Mouse (Mus musculus) midbrain, embryonic 11.5 days (tissue): Measurements from ENCODE around the gene Thsd4. TPM values are rescaled to one million over a fixed set of nuclear protein-coding genes. Genes with fewer than 3 reads are reported as not detected.

Experiments
- ATAC-seq: fragments of 200-750 bp; cut with Nextera tagmentation; 2 replicates; pipeline ENCODE4 v1.8.0; 2017; ENCODE audit warnings: moderate TSS enrichment, moderate library complexity; ENCODE audit not compliant: low FRiP score
- DNase-seq: peaks from one replicate; pipeline ENCODE4 v3.0.0; 2015; ENCODE audit warnings: low spot score; ENCODE audit errors: missing footprints
- H3K27ac ChIP-seq: fragments of 300-500 bp; sonication (generic); 2 replicates; pipeline ENCODE4 v1.5.1; 2014; ENCODE audit warnings: low read depth, low read length
- H3K27me3 ChIP-seq: fragments of 300-500 bp; sonication (generic); 2 replicates; pipeline ENCODE4 v1.6.1; 2014; ENCODE audit warnings: mild to moderate bottlenecking, low read length, moderate library complexity, mixed read lengths; ENCODE audit not compliant: control insufficient read depth, insufficient read depth
- H3K36me3 ChIP-seq: fragments of 300-500 bp; sonication (generic); 2 replicates; pipeline ENCODE4 v1.6.1; 2014; ENCODE audit warnings: mild to moderate bottlenecking, low read length, moderate library complexity, mixed read lengths; ENCODE audit not compliant: control insufficient read depth, insufficient read depth
- H3K4me1 ChIP-seq: fragments of 300-500 bp; sonication (generic); 2 replicates; pipeline ENCODE4 v1.6.1; 2014; ENCODE audit warnings: low read length; ENCODE audit not compliant: control insufficient read depth, insufficient read depth
- H3K4me2 ChIP-seq: fragments of 300-500 bp; sonication (generic); 2 replicates; pipeline ENCODE4 v1.6.1; 2014; ENCODE audit warnings: mild to moderate bottlenecking, moderate library complexity
- H3K4me3 ChIP-seq: fragments of 300-500 bp; sonication (generic); 2 replicates; pipeline ENCODE4 v1.5.1; 2014; ENCODE audit warnings: low read depth, low read length
- H3K9ac ChIP-seq: fragments of 300-500 bp; sonication (generic); 2 replicates; pipeline ENCODE4 v1.6.1; 2014; ENCODE audit warnings: low read length
- H3K9me3 ChIP-seq: fragments of 300-500 bp; sonication (generic); 2 replicates; pipeline ENCODE4 v1.6.1; 2016; ENCODE audit warnings: low read length; ENCODE audit not compliant: control insufficient read depth
- WGBS: fragments of 180-500 bp; shearing (Covaris S2); extraction: QIAGEN DNeasy Blood & Tissue Kit; methylation state at CpG from one replicate; pipeline ENCODE4 v1.1.7; 2014; 5-methylcytosine and 5-hydroxymethylcytosine counted together
- polyA plus RNA-seq: library from polyadenylated mRNA; unstranded; fragments of >200 nt; fragmentation: Nextera tagmentation; extraction: Ambion mirVana; gene quantifications from 2 replicates; pipeline ENCODE4 v1.2.1, GENCODE M21; 2014

Gene Thsd4
- polyA plus RNA-seq = 6.3 and 6.4 TPM in 2 replicates

- Histone ChIP-seq H3K27me3 (peaks cover 19% of the 10 kb centered on the region), H3K9me3 (no peaks in the 10 kb centered on the region), H3K36me3 (no peaks in the 10 kb centered on the region), H3K4me3 (peak within 1 kb of the TSS; percentile 54), H3K4me2 (peak within 1 kb of the TSS; percentile 82), H3K9ac (peak within 1 kb of the TSS; percentile 72), H3K4me1 (peaks cover 27% of the 10 kb centered on the region), H3K27ac (no peak within 1 kb of the TSS)
- ATAC-seq (peak; percentile 77), DNase-seq (peak; percentile 95)
- WGBS = under 1% methylated on average over 43 of the region's 51 CpGs
Measured at GRCm38 (mm10) chr9:60521806-60522264, at the start of gene Thsd4. TSS of gene Thsd4 (minus strand) at chr9:60522046.

GRCm38 (mm10) chr9:60571041-60571440 lies 49.2 kb upstream of the Thsd4 start:
- WGBS = 83% methylated on average over 4 of the region's 4 CpGs

GRCm38 (mm10) chr9:60569366-60569765 lies 47.5 kb upstream of the Thsd4 start:
- Histone ChIP-seq H3K36me3 (no peaks in the 10 kb centered on the region), H3K9ac (no peak overlapping the region), H3K27me3 (no peaks in the 10 kb centered on the region), H3K4me3 (no peak overlapping the region), H3K9me3 (no peaks in the 10 kb centered on the region), H3K4me2 (no peak overlapping the region), H3K4me1 (no peaks in the 10 kb centered on the region), H3K27ac (no peak overlapping the region)
- 80% methylated on average over 2 of the region's 2 CpGs for WGBS
- ATAC-seq (no peak), DNase-seq (no peak)

More at GRCm38 (mm10) chr9:60571041-60571440, 49.2 kb upstream of the Thsd4 start:
- H3K4me1 ChIP-seq = no peaks in the 10 kb centered on the region
- no peak overlapping the region for H3K4me3 ChIP-seq
- H3K27ac ChIP-seq = no peak overlapping the region
- ATAC-seq (no peak), DNase-seq (no peak)
- no peak overlapping the region for H3K9ac ChIP-seq
- H3K9me3 ChIP-seq = no peaks in the 10 kb centered on the region
- no peak overlapping the region for H3K4me2 ChIP-seq
- H3K27me3 ChIP-seq = no peaks in the 10 kb centered on the region
- no peaks in the 10 kb centered on the region for H3K36me3 ChIP-seq

- Histone ChIP-seq H3K36me3 (no peaks in the 10 kb centered on the region), H3K9ac (no peak overlapping the region), H3K27me3 (no peaks in the 10 kb centered on the region), H3K9me3 (no peaks in the 10 kb centered on the region), H3K4me2 (no peak overlapping the region), H3K4me3 (no peak overlapping the region), H3K4me1 (no peaks in the 10 kb centered on the region), H3K27ac (no peak overlapping the region)
- 95% methylated on average over 7 of the region's 7 CpGs for WGBS
- no peak for DNase-seq
- no peak for ATAC-seq
Measured at GRCm38 (mm10) chr9:60563809-60564208, 42.0 kb upstream of the Thsd4 start.

GRCm38 (mm10) chr9:60562443-60563371 lies 40.9 kb upstream of the Thsd4 start:
- no peak for ATAC-seq
- Histone ChIP-seq H3K4me3 (no peak overlapping the region), H3K27ac (no peak overlapping the region), H3K27me3 (no peaks in the 10 kb centered on the region), H3K9ac (no peak overlapping the region), H3K36me3 (no peaks in the 10 kb centered on the region), H3K4me1 (no peaks in the 10 kb centered on the region), H3K9me3 (no peaks in the 10 kb centered on the region), H3K4me2 (no peak overlapping the region)
- DNase-seq = no peak
- WGBS = 75% methylated on average over 20 of the region's 20 CpGs

- Histone ChIP-seq H3K9ac (no peak overlapping the region), H3K4me1 (no peaks in the 10 kb centered on the region), H3K9me3 (no peaks in the 10 kb centered on the region), H3K27me3 (no peaks in the 10 kb centered on the region), H3K4me3 (no peak overlapping the region), H3K27ac (no peak overlapping the region), H3K4me2 (no peak overlapping the region), H3K36me3 (no peaks in the 10 kb centered on the region)
- WGBS = 70% methylated on average over 9 of the region's 9 CpGs
- DNase-seq (no peak), ATAC-seq (no peak)
Measured at GRCm38 (mm10) chr9:60561641-60562289, 39.9 kb upstream of the Thsd4 start.

- Histone ChIP-seq H3K4me2 (no peak overlapping the region), H3K36me3 (no peaks in the 10 kb centered on the region), H3K9ac (no peak overlapping the region), H3K9me3 (no peaks in the 10 kb centered on the region), H3K27ac (no peak overlapping the region), H3K4me1 (no peaks in the 10 kb centered on the region), H3K27me3 (no peaks in the 10 kb centered on the region), H3K4me3 (no peak overlapping the region)
- no peak for DNase-seq
- no peak for ATAC-seq
- WGBS = 87% methylated on average over 3 of the region's 3 CpGs
Measured at GRCm38 (mm10) chr9:60558507-60558906, 36.7 kb upstream of the Thsd4 start.

GRCm38 (mm10) chr9:60551238-60551637 lies 29.4 kb upstream of the Thsd4 start:
- Histone ChIP-seq H3K4me1 (no peaks in the 10 kb centered on the region), H3K9me3 (no peaks in the 10 kb centered on the region), H3K9ac (no peak overlapping the region), H3K27ac (no peak overlapping the region), H3K4me2 (no peak overlapping the region), H3K27me3 (no peaks in the 10 kb centered on the region), H3K4me3 (no peak overlapping the region), H3K36me3 (no peaks in the 10 kb centered on the region)
- no peak for ATAC-seq
- 94% methylated on average over 4 of the region's 4 CpGs for WGBS
- DNase-seq = no peak

GRCm38 (mm10) chr9:60548182-60548581 lies 26.3 kb upstream of the Thsd4 start:
- Histone ChIP-seq H3K4me1 (no peaks in the 10 kb centered on the region), H3K27ac (no peak overlapping the region), H3K36me3 (no peaks in the 10 kb centered on the region), H3K4me2 (no peak overlapping the region), H3K9me3 (no peaks in the 10 kb centered on the region), H3K4me3 (no peak overlapping the region), H3K27me3 (no peaks in the 10 kb centered on the region), H3K9ac (no peak overlapping the region)
- no peak for DNase-seq
- WGBS = 25% methylated on average over 4 of the region's 4 CpGs
- ATAC-seq = no peak
